Mouse (Mus musculus): ENCODE data around the gene Ube2g1. TPM values are rescaled to one million over a fixed set of nuclear protein-coding genes. Genes with fewer than 3 reads are reported as not detected.
"Not testable (repeated sequence)": the region's sequence is repeated elsewhere in the genome, so short reads cannot be mapped to it uniquely, and the experiment has no call there.

Gene Ube2g1
- total RNA-seq, 2 experiments from 2014 or later = 54.1 to 60.1 TPM

DNA sequence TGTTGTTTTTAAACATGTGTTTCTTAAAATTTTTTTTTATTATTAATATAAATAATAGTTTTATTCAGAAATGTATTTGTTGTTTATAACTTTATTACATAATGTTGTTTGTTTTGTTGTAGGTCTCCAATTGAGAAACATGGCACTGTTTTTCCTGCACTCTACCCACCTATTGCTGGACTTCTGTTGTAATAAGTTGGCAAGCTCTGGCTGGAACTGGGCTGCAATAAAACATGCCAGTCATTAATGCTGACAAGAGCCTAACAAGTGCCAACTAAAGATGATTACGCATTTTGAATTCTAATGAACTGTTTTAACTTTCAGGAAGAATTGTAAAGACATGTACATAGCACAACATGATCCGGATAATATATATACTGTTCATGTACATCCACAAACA, 76.3 kb downstream of the Ube2g1 start:
- intact Hi-C loops (cut with DNase I) = no loop called here

DNA sequence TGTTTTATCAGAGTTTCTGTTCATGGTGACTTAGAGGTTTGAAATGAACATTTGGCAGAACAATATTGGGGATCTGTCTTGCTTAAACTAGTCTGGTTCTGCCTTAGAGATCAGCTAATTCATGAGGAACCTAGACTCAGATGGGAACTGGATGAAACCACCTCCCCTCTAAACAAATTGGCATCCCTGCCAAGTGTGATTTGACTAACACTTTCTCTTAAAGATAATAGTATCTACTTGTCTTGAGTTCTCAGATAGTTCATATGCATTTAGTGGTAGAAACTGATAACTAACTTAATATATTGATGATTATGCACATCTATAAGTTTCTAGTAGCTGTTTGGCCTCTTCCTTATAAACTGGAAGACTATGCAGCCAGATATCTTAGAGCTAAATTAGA, 79.6 kb downstream of the Ube2g1 start:
- no peak for DNase-seq (ENCODE audit: low spot score in 2 of 2)
- intact Hi-C loops (cut with DNase I) = no loop called here

More for the DNA sequence above, 76.3 kb downstream of the Ube2g1 start:
- no peak for DNase-seq (ENCODE audit: low spot score in 2 of 2)

- DNase-seq (ENCODE audit: low spot score in 2 of 2) = no peak
- intact Hi-C loops (cut with DNase I) = no loop called here
Measured at GRCm38 (mm10) chr11:72688242-72688641, 81.2 kb downstream of the Ube2g1 start.

- no peak for DNase-seq (ENCODE audit: low spot score in 2 of 2)
- intact Hi-C loops (cut with DNase I) = no loop called here
Measured at GRCm38 (mm10) chr11:72689115-72689514, 82.0 kb downstream of the Ube2g1 start.

- intact Hi-C loops (cut with DNase I) = no loop called here
- peak; percentile 94 to 95 for DNase-seq (ENCODE audit: low spot score in 2 of 2)
Measured at GRCm38 (mm10) chr11:72689551-72690510, 82.7 kb downstream of the Ube2g1 start, which contains the start of gene Ankfy1. Gene Ankfy1 (plus strand): TSS chr11:72690006.

DNA sequence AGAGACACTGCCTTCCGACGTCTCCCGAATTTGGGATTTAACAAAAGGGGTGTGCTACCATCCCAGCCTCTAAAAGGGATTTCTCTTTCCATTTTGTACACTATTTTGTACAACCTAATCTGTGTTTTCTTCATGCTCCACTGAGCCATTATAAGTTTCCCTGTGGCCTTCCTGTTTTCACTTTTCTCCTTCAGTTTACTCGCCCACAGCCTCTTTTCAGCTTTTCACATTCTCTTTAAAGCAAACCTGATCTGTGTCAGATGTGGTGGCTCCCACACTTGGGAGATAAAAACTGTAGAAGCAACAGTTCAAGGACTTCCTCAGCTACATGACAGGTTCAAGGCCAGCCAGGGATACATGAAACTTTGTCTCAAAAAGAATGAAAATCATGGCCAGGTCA, 85.3 kb downstream of the Ube2g1 start:
- intact Hi-C loops (cut with DNase I) = no loop called here
- no peak for DNase-seq (ENCODE audit: low spot score in 2 of 2)

DNA sequence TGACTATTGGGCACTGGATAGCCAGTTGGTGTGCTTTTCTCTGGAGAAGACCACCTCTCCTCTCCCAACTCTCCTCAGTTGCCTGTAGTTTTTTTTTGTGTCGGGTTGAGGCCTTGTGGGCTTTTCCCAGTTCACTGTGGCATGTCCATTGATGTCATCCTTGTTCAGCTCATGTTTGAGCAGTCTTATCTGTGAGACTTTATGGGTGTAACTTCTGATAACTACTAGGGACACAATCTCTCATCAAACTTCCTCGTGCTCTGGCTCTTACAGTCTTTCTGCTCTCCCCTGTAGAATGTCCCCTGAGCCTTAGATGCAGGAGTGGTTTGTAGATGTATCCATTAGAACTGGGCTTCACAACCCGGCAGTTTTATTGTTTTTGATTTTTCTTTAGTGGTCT, 87.9 kb downstream of the Ube2g1 start:
- intact Hi-C loops (cut with DNase I) = no loop called here
- no peak for DNase-seq (ENCODE audit: low spot score in 2 of 2)

DNA sequence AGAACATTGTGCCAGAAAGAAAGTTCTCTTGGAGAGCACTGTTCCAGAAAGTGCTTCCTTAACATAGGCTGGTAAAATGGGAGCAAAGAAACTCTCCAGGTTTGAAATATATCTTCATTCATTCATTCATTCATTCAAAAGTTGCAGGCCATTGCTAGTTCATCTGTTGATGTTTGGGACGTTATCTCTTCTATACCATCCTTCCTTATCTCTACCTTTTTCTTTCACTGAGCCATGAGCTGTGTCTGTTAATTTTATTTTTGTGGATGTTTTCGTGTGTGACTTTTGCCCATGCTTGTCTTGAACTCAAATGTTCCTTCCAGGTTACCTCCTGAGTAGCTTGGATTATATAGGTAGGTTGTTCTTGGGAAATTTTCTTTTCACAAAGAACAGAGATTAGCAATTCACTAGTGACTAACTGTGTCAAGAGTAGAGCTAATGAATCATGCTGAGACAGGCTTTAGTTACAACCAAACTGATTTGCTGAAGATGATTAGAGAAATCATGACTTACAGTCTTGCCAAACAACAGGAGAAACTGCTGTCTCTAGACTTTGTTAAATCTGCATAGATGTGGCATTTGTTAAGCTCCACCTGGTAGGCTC, 89.4 kb downstream of the Ube2g1 start:
- intact Hi-C loops (cut with DNase I) = no loop called here
- no peak for DNase-seq (ENCODE audit: low spot score in 2 of 2)

GRCm38 (mm10) chr11:72697323-72697722, 90.2 kb downstream of the Ube2g1 start:
- no peak for DNase-seq (ENCODE audit: low spot score in 2 of 2)
- intact Hi-C loops (cut with DNase I) = no loop called here

DNA sequence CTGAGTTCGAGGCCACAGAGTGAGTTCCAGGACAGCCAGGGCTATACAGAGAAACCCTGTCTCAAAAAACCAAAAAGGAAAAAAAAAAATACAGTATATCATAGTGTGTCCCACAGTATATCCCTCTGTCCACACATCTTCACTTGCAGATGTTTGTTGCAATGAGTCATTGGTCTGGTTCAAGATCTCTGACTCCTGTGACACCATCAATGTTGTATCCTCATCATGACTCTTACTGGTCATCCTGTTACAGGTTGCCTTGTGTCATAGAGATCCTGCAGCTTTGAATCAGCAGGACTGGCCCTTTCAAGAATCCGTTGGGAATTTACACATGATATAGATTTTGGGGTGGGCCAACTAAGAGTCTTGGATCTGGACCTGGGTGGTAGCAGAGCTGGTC, 98.0 kb downstream of the Ube2g1 start:
- intact Hi-C loops (cut with DNase I); DNase-seq (ENCODE audit: low spot score in 2 of 2): not testable (repeated sequence)

- intact Hi-C loops (cut with DNase I) = no loop called here
Measured at GRCm38 (mm10) chr11:72712721-72713120, 105.6 kb downstream of the Ube2g1 start.

DNA sequence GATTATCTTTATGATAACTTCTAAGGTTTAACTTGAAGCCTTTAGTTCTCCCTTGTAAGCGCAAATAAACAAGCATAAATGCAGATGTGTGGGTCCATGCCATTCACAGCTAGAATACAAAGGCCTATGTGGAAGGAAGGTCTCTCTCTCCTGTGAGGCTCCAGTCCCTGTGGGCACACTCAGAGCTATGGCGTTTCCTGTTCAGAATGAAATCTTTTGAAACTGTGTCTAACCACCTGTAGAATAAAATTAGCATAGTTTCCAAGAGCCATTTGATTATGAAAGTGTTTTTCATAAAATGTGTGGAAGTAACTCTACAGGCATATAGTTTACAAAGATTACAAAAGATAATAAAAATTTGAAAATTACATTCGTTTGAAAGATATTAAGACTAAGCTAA, 111.1 kb downstream of the Ube2g1 start:
- DNase-seq (ENCODE audit: low spot score in 2 of 2) = no peak

More at GRCm38 (mm10) chr11:72712721-72713120, 105.6 kb downstream of the Ube2g1 start:
- peak; percentile 67 to 75 for DNase-seq (ENCODE audit: low spot score in 2 of 2)

DNA sequence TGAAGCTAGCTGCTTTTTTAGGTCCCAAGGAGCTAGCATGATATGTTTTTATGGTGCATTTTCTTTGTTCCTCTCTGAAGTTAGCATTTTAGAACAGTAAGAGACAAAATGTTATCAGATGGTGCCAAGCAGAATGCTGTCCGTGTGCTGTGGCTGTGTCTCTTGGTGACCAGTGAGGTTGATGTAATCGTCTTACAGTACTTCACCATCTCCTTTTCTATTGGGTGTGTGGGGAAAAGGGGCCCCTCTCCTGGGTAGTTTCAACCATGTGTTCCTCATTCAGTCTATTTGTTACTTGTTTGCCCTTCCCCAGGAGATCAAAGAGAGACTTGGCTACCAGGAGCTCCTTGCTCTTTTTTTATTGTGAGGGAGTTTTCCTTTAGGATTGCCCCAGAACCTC, 116.1 kb downstream of the Ube2g1 start:
- intact Hi-C loops (cut with DNase I) = no loop called here
- DNase-seq (ENCODE audit: low spot score in 2 of 2) = no peak

More for the DNA sequence above, 111.1 kb downstream of the Ube2g1 start:
- intact Hi-C loops (cut with DNase I) = no loop called here

- intact Hi-C loops (cut with DNase I) = loop anchor here (2.0 kb wide), 1 partner anchor 153 kb away; no protein-coding TSS in a partner anchor
- DNase-seq (ENCODE audit: low spot score in 2 of 2) = no peak
Measured at GRCm38 (mm10) chr11:72723871-72724270, 116.8 kb downstream of the Ube2g1 start.

GRCm38 (mm10) chr11:72726023-72726422, 118.9 kb downstream of the Ube2g1 start:
- no peak for DNase-seq (ENCODE audit: low spot score in 2 of 2)
- intact Hi-C loops (cut with DNase I) = no loop called here

DNA sequence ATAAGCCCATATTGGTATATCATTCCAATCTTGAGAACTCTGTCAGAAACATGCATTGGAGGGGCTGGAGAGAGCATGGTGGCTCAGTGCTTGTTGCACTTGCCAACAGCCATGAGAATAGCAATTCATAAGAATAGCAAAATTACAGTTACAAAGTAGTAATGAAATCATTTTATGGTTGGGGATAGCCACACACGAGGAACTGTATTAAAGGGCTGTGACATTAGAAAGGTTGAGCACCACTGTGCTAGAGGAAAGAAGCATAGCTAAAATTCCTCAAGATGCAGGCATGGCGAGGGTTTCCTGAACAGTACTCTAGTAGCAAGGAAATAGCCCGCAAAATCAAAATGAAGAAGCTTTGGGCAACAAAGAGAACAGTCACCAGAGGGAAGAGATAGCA, 126.7 kb downstream of the Ube2g1 start:
- no peak for DNase-seq (ENCODE audit: low spot score in 2 of 2)
- intact Hi-C loops (cut with DNase I) = no loop called here

DNA sequence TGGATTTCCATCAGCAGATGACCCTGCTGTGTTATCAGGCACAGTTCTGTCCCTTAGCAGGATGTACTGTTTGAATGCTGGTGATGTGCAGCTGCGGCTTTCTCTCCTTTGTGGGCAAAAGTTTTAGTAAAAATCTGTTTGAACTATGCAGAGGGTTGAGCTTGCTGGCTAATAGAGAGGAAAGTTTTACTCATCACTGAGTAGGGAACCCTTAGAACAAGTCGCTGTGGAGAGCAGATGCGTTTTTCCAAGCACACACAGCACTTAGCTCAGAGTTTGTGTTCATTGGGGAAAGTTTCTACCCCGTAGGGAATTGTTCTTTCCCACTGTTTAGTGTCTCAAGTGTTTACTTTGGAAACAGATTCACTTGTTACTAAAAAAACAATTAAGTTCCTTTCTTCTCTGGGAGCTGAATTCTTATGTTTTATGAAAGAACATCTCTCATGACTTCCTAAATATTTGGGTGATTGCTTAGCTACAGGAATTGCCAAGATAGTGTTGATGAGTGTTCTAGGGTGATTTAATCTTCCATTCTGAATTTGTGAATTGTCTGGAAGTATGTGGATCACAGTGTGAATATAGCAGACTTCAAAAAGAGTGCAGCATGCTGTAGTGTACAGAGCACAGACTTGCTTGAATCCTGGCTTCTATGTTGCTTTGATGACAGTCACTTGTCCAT, 127.9 kb downstream of the Ube2g1 start:
- no peak for DNase-seq (ENCODE audit: low spot score in 2 of 2)
- intact Hi-C loops (cut with DNase I) = no loop called here

DNA sequence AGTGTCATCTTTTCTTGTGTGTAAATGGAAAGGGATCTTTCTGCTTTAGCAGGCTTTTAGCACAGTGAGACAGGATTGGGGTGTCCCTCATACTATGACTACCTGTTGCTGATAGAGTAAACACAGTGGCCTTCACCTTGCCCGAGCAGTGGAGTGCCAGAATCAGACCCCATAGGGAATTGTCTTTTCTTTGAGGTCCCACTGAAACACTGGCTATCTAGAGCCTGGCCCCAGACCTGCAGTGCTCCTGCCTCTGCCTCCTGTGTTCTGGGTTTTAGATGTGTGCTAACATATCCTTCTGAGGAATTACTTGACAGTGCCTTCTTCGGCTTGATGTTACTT, 128.4 kb downstream of the Ube2g1 start:
- no peak for DNase-seq (ENCODE audit: low spot score in 2 of 2)
- intact Hi-C loops (cut with DNase I) = no loop called here

All from left cerebral cortex, postnatal 14 days (tissue).